Mouse (Mus musculus): ENCODE data around the gene Dynlt1a.
"Not testable (repeated sequence)": the region's sequence is repeated elsewhere in the genome, so short reads cannot be mapped to it uniquely, and the experiment has no call there.

Gene Dynlt1a

DNA sequence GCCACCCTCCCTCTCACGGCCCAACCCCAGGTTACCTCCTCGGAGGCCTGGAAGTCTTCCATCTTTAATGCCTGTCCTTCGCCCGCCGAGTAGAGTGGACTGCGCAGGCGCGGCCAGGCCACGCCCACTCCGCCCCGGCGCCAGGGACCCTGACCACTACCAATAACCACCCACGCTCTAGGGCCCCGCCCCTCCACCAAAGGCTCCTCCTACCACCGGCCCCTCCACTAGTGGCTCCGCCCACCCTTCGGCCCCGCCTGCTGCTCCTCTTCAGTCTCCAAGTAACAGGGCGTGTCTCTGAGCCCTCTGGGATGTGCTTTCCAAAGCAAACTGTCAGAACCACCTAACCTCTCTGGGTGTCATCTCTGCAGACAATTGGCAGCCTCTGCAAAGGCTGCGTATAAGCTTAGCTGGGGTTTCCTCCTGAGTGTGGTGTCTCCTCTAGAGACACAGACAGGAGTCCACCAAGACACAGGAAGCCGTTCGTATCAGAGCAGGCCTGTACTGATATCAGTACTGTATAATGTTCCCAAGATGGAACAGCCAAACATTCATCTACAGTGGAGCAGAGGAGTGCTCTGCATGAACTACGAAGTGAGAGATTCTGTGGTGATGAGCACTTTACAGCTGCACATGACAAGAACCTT, at the start of gene Dynlt1a:
TSS of gene Dynlt1a (minus strand) at position 162 of the 647 bp plus-strand sequence.
- DNase-seq (ENCODE audit: low spot score), result peak; percentile 90

GRCm38 (mm10) chr17:6355256-6355655, 38.0 kb upstream of the Dynlt1a start:
- not testable (repeated sequence) for DNase-seq (ENCODE audit: low spot score)

DNA sequence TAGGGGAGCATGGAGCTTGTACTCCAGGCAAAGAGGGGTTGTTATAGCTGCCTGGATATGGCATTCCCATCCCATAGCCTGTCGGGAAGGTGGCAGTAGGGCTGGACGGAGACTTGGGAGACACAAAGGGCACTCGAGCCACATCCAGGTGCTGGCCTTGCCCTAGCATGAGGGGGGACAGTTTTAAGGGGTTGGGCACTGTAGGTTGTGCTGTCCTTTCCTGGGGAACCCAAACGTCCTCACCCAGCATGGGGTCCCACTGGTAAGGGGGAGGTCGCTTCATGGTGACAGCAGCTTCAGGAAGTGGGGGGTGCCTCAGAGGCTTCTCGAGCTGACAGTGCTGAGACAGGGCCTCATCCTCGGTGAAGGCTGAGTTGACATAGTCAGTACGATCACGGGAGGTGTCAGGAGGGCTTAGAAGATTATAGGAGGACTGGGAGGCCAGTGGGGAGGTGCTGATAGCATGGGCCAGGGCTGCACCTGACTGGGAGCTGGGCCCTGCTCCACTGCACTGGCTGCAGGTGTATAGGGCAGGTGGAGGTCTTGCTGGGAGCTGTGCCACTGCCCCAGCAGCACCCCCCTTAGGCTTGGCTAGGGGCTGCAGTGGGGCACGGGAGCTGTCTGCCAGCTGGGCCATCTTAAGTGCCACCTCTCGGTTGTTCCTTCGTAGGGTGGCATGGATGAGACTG, 25.4 kb upstream of the Dynlt1a start:
- not testable (repeated sequence) for DNase-seq (ENCODE audit: low spot score)

DNA sequence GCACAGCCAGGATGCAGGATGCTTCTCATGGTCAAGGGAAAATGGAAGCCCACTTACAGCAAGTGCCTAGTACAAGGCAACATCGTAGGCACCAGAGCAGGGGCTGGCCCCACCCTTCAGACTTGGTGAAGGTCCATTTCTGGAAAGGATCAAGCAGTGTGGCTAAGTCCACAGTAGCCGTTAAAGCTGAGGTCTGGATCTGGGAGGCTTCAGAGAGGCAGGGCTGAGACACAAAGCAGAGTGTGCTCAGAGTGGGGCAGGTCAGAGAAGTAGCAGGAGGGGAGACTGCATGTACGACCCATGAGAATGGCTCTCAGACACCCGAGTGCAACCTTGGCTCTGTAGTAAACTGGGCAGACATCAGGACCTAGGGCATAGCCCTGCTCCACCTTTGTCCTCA, 11.7 kb upstream of the Dynlt1a start:
- DNase-seq (ENCODE audit: low spot score), result not testable (repeated sequence)

- DNase-seq (ENCODE audit: low spot score), result not testable (repeated sequence)
These were observed 10.3 kb upstream of the Dynlt1a start for GRCm38 (mm10) chr17:6327554-6327953.

DNA sequence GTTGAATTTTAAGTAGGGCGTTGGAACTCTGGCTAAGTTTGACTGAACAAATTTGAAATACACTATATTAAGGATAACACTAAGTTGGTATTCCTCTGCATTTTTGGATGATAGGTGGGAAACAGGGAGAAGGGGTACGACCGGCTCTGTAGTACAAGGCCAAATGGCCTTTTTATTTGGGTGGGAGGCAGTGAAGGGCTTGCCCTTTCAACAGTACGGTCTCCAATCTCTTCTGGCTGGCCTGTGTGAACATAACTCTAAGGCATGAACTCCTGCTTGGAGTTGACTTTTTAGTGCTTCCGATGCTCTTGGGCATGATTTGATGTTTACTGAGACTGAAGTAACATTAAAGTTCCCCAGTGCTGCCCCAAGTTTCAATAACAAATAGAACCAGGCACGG, 8.2 kb upstream of the Dynlt1a start:
- DNase-seq (ENCODE audit: low spot score), result not testable (repeated sequence)

DNA sequence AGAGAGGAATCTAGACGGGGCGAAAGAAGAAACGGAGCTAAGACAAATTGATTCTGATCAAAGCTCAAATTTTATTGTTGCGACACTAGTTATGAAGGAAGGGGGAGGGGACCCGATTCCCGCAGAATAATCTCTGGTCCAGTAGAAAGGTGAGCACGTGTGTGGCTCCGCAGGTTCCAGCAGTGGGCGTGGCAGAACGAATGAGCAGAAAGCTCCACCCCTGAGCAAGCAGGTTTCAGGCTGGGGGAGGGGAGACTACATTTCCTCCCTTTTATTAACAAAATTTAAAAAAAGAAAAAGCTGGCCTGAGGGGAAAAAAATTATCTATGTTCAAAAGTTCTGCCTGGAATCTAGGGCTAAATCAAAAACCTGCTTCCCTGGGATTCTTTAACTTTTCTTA, 7.7 kb upstream of the Dynlt1a start:
- not testable (repeated sequence) for DNase-seq (ENCODE audit: low spot score)

- not testable (repeated sequence) for DNase-seq (ENCODE audit: low spot score)
These were observed 4.4 kb upstream of the Dynlt1a start for GRCm38 (mm10) chr17:6321778-6322101.

- not testable (repeated sequence) for DNase-seq (ENCODE audit: low spot score)
These were observed 3.9 kb upstream of the Dynlt1a start for GRCm38 (mm10) chr17:6321081-6321777.

DNA sequence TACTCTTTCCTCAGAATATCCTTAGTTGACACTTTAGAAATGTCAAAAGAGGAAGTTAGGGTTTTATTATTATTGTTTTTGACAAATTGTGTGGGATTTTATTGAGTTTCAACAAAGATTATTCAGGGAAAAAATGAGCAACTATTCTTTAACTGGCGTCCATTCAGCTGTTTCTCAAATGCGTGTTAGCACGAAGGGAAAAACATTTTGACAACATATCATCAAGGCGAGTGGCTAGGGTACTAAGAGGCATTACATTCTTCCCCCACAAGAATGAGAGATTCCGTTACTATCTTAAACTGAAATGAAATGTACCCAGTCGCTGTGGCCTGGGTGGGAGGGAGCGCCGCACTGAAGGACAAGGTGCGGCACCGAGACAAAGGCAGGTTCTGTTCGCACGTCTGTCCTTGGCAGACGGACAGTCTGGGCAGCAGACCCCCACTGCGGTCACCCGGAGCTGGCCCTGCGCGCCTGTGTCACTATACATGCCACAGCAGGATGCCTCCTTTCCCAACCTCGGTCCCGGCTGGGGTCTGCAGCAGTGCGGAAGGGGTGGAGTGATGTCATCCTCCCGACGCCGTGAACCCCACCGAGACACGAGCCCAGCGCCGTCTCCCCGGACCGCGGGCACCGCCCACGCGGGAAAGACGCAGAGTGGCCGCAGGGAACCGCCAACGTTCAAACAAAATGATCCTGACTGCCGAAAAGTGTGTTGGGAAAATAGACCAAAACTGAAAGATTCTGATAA, 747 bp downstream of the Dynlt1a start:
- not testable (repeated sequence) for DNase-seq (ENCODE audit: low spot score)

DNA sequence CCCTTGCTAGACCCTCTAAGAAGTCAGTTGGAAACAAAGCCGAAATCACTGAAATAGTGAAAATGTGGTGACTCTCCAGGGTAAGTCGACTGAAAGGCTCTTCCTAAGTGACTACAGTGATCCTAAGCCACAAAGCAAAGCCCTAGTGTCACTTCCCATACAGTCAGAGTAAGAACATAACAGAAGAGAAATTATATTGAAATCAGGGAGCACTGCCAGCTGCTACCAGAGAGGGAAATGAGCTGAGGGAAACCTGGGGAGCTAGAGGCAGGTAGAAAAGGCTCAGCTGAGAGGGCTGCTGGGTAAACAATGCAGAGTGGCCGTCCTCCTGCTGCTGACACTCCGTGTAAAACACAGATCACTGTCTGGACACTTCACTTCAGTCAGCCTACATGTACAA, 1.6 kb downstream of the Dynlt1a start:
- DNase-seq (ENCODE audit: low spot score), result not testable (repeated sequence)

DNA sequence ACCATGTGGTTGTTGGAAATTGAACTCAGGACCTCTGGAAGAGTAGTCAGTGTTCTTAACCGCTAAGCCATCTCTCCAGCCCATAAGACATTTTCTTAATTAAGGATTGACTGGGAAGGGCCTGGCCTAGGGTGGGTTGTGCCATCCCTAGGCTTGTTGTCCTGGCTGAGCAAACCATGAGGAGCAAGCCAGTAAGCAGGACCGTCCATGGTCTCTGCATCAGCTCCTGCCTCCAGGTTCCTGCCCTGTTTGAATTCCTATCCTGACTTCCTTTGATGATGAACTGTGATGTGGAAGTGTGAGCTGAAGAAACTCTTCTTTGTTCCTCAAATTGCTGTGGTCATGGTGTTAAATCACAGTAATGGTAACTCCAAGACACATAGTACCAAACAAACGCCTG, 2.8 kb downstream of the Dynlt1a start:
- not testable (repeated sequence) for DNase-seq (ENCODE audit: low spot score)

GRCm38 (mm10) chr17:6312755-6313154, 4.5 kb downstream of the Dynlt1a start:
- DNase-seq (ENCODE audit: low spot score), result not testable (repeated sequence)

DNA sequence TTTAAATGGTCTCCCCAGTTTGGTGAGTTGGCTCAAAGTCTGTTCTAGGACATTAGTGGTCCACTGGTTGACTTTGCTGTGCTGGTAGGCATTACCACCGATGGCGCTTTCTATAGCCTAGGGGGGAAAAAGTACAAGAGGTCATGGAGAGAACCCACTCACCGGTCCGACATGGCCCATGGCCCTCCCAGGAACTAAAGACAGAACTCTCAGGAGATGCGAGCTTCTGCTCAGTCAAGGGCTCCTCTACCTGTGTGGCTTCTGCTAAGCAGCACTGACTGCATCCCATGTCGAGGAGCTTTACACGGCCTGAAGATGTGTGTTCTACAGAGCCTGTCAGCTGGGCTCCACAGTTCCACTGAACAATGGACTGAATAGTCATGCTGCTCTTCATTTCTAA, 5.6 kb downstream of the Dynlt1a start:
- not testable (repeated sequence) for DNase-seq (ENCODE audit: low spot score)

DNA sequence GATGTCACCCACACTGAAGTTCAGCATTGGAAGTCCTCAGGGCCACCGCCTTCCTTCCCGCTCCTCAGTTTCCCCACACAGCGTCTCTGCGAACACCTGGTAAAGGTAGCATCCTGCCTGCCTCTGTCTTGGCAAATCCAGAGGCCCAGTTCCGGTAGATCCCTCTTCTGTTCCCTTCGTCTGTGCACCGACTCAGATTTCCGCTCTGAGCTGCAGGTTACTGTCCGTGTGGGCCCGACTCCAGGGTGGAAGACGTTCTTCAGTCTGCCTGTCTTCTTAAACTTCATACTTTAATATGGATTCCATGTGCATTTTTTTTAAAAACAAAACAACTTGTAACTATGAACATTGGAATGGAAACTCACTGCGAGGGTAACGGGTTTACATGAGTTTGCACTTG, 10.8 kb downstream of the Dynlt1a start:
- DNase-seq (ENCODE audit: low spot score), result not testable (repeated sequence)

DNA sequence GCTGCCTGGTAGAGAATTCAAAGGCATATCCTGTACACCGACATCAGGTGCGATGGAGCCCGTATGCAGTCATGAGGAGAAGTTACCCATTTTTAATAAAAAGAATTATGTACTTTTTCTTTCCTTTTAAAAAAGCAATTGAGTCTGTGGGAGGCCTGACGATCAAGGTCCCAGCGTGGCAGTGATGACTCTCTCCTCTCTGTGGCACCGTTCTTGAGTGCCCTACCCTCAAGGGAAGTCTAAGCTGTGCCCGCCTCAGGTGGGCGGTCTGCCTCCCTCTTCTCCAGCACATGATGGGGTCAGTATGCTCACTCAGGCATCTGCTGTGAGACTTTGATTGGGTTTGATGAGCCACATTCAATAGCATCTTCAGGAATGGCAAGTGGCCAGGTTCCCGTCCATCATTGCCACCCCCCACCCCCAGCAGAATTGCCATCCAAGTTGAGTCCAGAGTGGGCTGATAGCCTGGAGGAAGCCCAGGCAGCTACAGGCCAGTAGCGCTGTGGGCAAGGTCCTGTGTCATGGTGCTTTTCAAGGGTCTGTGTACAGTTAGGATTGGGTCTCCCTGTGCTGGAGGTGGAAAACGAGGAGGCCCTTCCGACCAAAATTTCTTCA, 11.5 kb downstream of the Dynlt1a start:
- DNase-seq (ENCODE audit: low spot score), result not testable (repeated sequence)

DNA sequence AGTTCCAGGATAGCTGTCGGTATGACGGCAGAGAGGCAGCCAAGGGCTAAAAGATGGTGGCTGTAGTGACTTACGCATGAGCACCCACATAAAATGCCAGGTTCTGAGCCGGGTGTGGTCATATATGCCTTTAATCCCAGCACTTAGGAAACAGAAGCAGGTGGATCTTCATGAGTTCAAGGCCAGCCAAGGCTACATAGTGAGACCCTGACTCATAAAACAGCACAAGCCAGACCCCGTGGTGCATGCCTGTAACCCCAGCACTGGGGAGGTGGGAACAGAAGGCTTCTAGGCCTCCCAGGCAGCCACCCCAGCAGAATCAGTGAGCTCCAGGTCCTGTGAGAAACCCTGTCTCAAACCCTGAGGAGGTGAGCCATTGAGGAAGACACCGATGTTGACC, 12.4 kb downstream of the Dynlt1a start:
- DNase-seq (ENCODE audit: low spot score), result not testable (repeated sequence)

GRCm38 (mm10) chr17:6300190-6300863, 17.0 kb downstream of the Dynlt1a start:
- DNase-seq (ENCODE audit: low spot score), result not testable (repeated sequence)

GRCm38 (mm10) chr17:6297060-6297795, 20.1 kb downstream of the Dynlt1a start:
- DNase-seq (ENCODE audit: low spot score), result not testable (repeated sequence)

DNA sequence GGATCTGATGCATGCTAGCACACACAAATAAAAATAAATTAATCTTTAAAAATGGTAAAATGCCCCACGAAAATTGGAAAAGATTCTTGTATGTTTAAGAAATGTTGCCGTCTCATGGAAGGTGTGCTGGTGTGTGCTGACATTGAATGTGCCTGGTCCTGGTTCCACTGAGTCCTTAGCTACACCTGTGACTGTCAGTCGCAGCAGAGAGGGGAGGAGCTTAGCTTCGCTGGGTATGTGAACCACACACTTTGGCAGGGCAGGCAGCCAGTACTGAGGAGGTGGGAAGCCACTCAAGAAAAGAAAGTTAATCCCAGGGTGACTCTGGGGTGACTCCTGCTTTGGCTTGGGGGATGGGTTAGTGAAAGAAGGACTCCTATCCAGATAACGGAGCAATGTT, 23.4 kb downstream of the Dynlt1a start:
- DNase-seq (ENCODE audit: low spot score), result not testable (repeated sequence)

DNA sequence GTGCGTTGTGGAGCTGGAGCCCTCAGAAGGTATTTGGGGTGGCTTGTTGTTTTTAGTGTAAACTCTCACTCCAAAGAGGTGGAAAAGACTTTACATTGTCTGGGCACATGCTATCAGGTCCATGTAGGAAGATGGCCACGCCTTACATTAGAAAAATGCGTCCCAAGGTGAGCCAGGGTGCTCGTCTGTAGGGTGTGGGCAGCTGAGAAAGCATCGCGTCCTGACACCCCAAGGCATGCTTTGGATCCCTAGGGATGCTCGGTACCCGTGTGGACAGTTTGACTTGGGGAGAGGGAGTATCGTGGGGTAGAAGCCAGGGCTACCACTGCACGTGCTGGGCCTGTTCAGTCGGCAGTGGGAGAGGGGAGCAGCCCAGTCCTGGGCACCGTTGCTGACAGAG, 28.3 kb downstream of the Dynlt1a start:
- DNase-seq (ENCODE audit: low spot score), result not testable (repeated sequence)

Measured in left cerebral cortex, adult 11 months (tissue).